Mouse (Mus musculus) MEL (cell line): ENCODE results near the gene Gm11549. TPM values are rescaled to one million over a fixed set of nuclear protein-coding genes. Genes with fewer than 3 reads are reported as not detected.

Experiments used
- DNase-seq: peaks from one replicate; pipeline ENCODE4 v3.0.0; 2011; ENCODE audit warnings: low read depth, low spot score
- H3K27ac ChIP-seq: 2 replicates; pipeline ENCODE4 v1.5.1; 2012; ENCODE audit warnings: low read depth, mild to moderate bottlenecking, control low read depth, low read length, moderate library complexity; ENCODE audit not compliant: control insufficient read depth
- H3K27me3 ChIP-seq, 2 experiments: fragments of 150-350 bp in 1 of 2; sonication (generic) in 1 of 2; 2 replicates each; pipeline ENCODE4 v1.6.1; 2012; ENCODE audit warnings: low read length in 2 of 2, mild to moderate bottlenecking in 2 of 2, improper control_type of control experiment in 1 of 2, moderate library complexity in 1 of 2; ENCODE audit not compliant: insufficient read depth in 2 of 2, control insufficient read depth in 1 of 2
- H3K36me3 ChIP-seq, 2 experiments: 2 replicates each; pipeline ENCODE4 v1.6.1; 2012 to 2014; ENCODE audit warnings: low read length in 2 of 2, improper control_type of control experiment in 1 of 2, inconsistent platforms in 1 of 2, mild to moderate bottlenecking in 1 of 2; ENCODE audit not compliant: insufficient read depth in 2 of 2, control insufficient read depth in 1 of 2
- H3K4me1 ChIP-seq, 2 experiments: fragments of 150-350 bp in 1 of 2; sonication (generic) in 1 of 2; 2 replicates each; pipeline ENCODE4 v1.6.1; 2012; ENCODE audit warnings: low read length in 2 of 2, improper control_type of control experiment in 1 of 2, mild to moderate bottlenecking in 1 of 2; ENCODE audit not compliant: insufficient read depth in 2 of 2, control insufficient read depth in 1 of 2
- H3K4me3 ChIP-seq, 2 experiments: fragments of 150-350 bp in 1 of 2; sonication (generic) in 1 of 2; 2 replicates each; pipeline ENCODE4 v1.5.1; 2012; ENCODE audit warnings: low read depth in 2 of 2, low read length in 2 of 2, mild to moderate bottlenecking in 2 of 2, moderate library complexity in 2 of 2, control low read depth in 1 of 2, improper control_type of control experiment in 1 of 2; ENCODE audit not compliant: control insufficient read depth in 1 of 2, insufficient read depth in 1 of 2
- H3K79me2 ChIP-seq: 2 replicates; pipeline ENCODE4 v1.6.1; 2012; ENCODE audit warnings: mild to moderate bottlenecking, low read length, moderate library complexity; ENCODE audit not compliant: control insufficient read depth, poor library complexity, insufficient read depth
- H3K9ac ChIP-seq: 2 replicates; pipeline ENCODE4 v1.6.1; 2012; ENCODE audit warnings: low read depth, mild to moderate bottlenecking, control low read depth, low read length, moderate library complexity; ENCODE audit not compliant: control insufficient read depth, poor library complexity, severe bottlenecking
- H3K9me3 ChIP-seq: fragments of 150-350 bp; sonication (generic); replicated peaks from 2 replicates; pipeline ENCODE4 v1.6.1; 2012; ENCODE audit warnings: mild to moderate bottlenecking, low read length, improper control_type of control experiment, moderate library complexity; ENCODE audit not compliant: insufficient read depth
- BHLHE40 ChIP-seq: IDR thresholded peaks from 2 replicates; pipeline ENCODE4 v1.6.1; 2012; ENCODE audit warnings: low read depth, mild to moderate bottlenecking, inconsistent platforms, low read length, improper control_type of control experiment, borderline replicate concordance
- CHD1 ChIP-seq: IDR thresholded peaks from 2 replicates; pipeline ENCODE4 v1.6.1; 2012; ENCODE audit warnings: low read depth, mild to moderate bottlenecking, inconsistent platforms, low read length, improper control_type of control experiment
- E2F4 ChIP-seq: IDR thresholded peaks from 2 replicates; pipeline ENCODE4 v1.6.1; 2011; ENCODE audit warnings: low read depth, low read length, improper control_type of control experiment, borderline replicate concordance
- MEF2A ChIP-seq: IDR thresholded peaks from 2 replicates; pipeline ENCODE4 v1.6.1; 2014; ENCODE audit warnings: low read depth, mild to moderate bottlenecking, inconsistent platforms, low read length, improper control_type of control experiment; ENCODE audit not compliant: poor library complexity, insufficient replicate concordance, severe bottlenecking; ENCODE audit errors: extremely low read depth
- NRF1 ChIP-seq: IDR thresholded peaks from 2 replicates; pipeline ENCODE4 v1.6.1; 2014; ENCODE audit warnings: low read depth, mild to moderate bottlenecking, inconsistent platforms, low read length, improper control_type of control experiment, moderate library complexity; ENCODE audit not compliant: poor library complexity, insufficient read depth, severe bottlenecking
- POLR2A ChIP-seq, 2 experiments: IDR thresholded peaks; 2 replicates each; pipeline ENCODE4 v1.6.1; 2011 to 2012; ENCODE audit warnings: low read length in 2 of 2, mild to moderate bottlenecking in 2 of 2, control low read depth in 1 of 2, improper control_type of control experiment in 1 of 2, low read depth in 1 of 2, moderate library complexity in 1 of 2; ENCODE audit not compliant: control insufficient read depth in 1 of 2, insufficient read depth in 1 of 2, poor library complexity in 1 of 2
- POLR2AphosphoS5 ChIP-seq: IDR thresholded peaks from 2 replicates; pipeline ENCODE4 v1.6.1; 2012; ENCODE audit warnings: low read depth, borderline replicate concordance, mild to moderate bottlenecking, inconsistent platforms, low read length, moderate library complexity, mixed read lengths
- RCOR1 ChIP-seq: IDR thresholded peaks from 2 replicates; pipeline ENCODE4 v1.6.1; 2012; ENCODE audit warnings: low read depth, mild to moderate bottlenecking, inconsistent platforms, low read length, improper control_type of control experiment
- SIN3A ChIP-seq: IDR thresholded peaks from 2 replicates; pipeline ENCODE4 v1.6.1; 2012; ENCODE audit warnings: low read length, improper control_type of control experiment, inconsistent platforms
- TBP ChIP-seq: IDR thresholded peaks from 2 replicates; pipeline ENCODE4 v1.8.0; 2011; ENCODE audit warnings: low read depth, low read length, improper control_type of control experiment
- UBTF ChIP-seq: IDR thresholded peaks from 2 replicates; pipeline ENCODE4 v1.6.1; 2012; ENCODE audit warnings: low read depth, mild to moderate bottlenecking, inconsistent platforms, low read length, improper control_type of control experiment, moderate library complexity, borderline replicate concordance; ENCODE audit not compliant: insufficient read depth
- USF1 ChIP-seq: IDR thresholded peaks from 2 replicates; pipeline ENCODE4 v1.6.1; 2014; ENCODE audit warnings: low read depth, mild to moderate bottlenecking, inconsistent platforms, low read length, improper control_type of control experiment, moderate library complexity
- USF2 ChIP-seq, 2 experiments: IDR thresholded peaks; 2 replicates each; pipeline ENCODE4 v1.6.1; 2011 to 2012; ENCODE audit warnings: improper control_type of control experiment in 2 of 2, low read length in 2 of 2, borderline replicate concordance in 1 of 2, inconsistent platforms in 1 of 2, low read depth in 1 of 2, mild to moderate bottlenecking in 1 of 2; ENCODE audit not compliant: insufficient read depth in 1 of 2
- ZC3H11A ChIP-seq: IDR thresholded peaks from 2 replicates; pipeline ENCODE4 v1.6.1; 2012; ENCODE audit warnings: low read depth, mild to moderate bottlenecking, inconsistent platforms, low read length, improper control_type of control experiment
- ZMIZ1 ChIP-seq: IDR thresholded peaks from 2 replicates; pipeline ENCODE4 v1.6.1; 2012; ENCODE audit warnings: low read depth, mild to moderate bottlenecking, inconsistent platforms, low read length, improper control_type of control experiment, moderate library complexity
- ZNF384 ChIP-seq: IDR thresholded peaks from 2 replicates; pipeline ENCODE4 v1.6.1; 2012; ENCODE audit warnings: low read depth, mild to moderate bottlenecking, inconsistent platforms, low read length, improper control_type of control experiment
- polyA plus RNA-seq, 2 experiments: library from polyadenylated mRNA; stranded (reverse) in 1 of 2; unstranded in 1 of 2; fragments of >175 nt in 1 of 2; fragments of >200 nt in 1 of 2; gene quantifications; 2 replicates each; pipeline versions ENCODE4 v1.2.1 to v1.2.4; 2012; ENCODE audit warnings: low replicate concordance in 2 of 2, low read depth in 1 of 2; ENCODE audit not compliant: insufficient read length in 2 of 2, insufficient read depth in 1 of 2, missing spikeins in 1 of 2
- total RNA-seq: library from RNA; depleted of rRNA; stranded (reverse); fragments of 300-350 nt; gene quantifications from 2 replicates; pipeline ENCODE4 v1.2.3, GENCODE M21; 2012

Gene Gm11549
- total and polyA plus RNA-seq, 3 experiments = not detected

GRCm38 (mm10) chr3:36505809-36506735, 15.5 kb downstream of the Gm11549 start:
- Histone ChIP-seq H3K4me1 (no peaks in the 10 kb centered on the region), H3K79me2 (no peaks in the 10 kb centered on the region), H3K9me3 (no peaks in the 10 kb centered on the region), H3K27me3 (no peaks in the 10 kb centered on the region; a peak in 1 of 4 replicates), H3K27ac (no peak overlapping the region), H3K36me3 (no peaks in the 10 kb centered on the region), H3K4me3 (no peak overlapping the region), H3K9ac (no peak overlapping the region)
- DNase-seq = no peak
- TF ChIP-seq POLR2AphosphoS5 = no peak

GRCm38 (mm10) chr3:36505306-36505705, 16.3 kb downstream of the Gm11549 start:
- H3K9me3 ChIP-seq = no peaks in the 10 kb centered on the region
- H3K36me3 ChIP-seq = no peaks in the 10 kb centered on the region
- H3K4me1 ChIP-seq = no peaks in the 10 kb centered on the region
- no peak overlapping the region for H3K9ac ChIP-seq
- no peak overlapping the region for H3K4me3 ChIP-seq
- H3K27me3 ChIP-seq = no peaks in the 10 kb centered on the region; a peak in 1 of 4 replicates
- TF ChIP-seq SIN3A (no peak), UBTF (no peak), NRF1 (no peak), CHD1 (no peak), E2F4 (no peak), USF2 (IDR thresholded peaks at IDR 0.05; ENCODE audit: borderline replicate concordance in 1 of 2, insufficient read depth in 1 of 2, low read depth in 1 of 2, low read length in 2 of 2) (no peak), POLR2A (IDR thresholded peaks at IDR 0.05; ENCODE audit: control insufficient read depth in 1 of 2, insufficient read depth in 1 of 2, low read depth in 1 of 2, low read length in 2 of 2, poor library complexity in 1 of 2) (no peak), TBP (no peak), POLR2AphosphoS5 (no peak), ZC3H11A (no peak), USF1 (no peak), ZMIZ1 (no peak), MEF2A (no peak), RCOR1 (no peak), BHLHE40 (no peak), ZNF384 (no peak)
- no peak overlapping the region for H3K27ac ChIP-seq
- DNase-seq = no peak
- H3K79me2 ChIP-seq = no peaks in the 10 kb centered on the region
